Mouse (Mus musculus) layer of hippocampus, adult 11-12 months (tissue): ENCODE measurements around the gene 2410002F23Rik.
"Not testable (repeated sequence)": the region's sequence is repeated elsewhere in the genome, so short reads cannot be mapped to it uniquely, and the experiment has no call there.

Source experiments
- DNase-seq: peaks from one replicate; pipeline ENCODE4 v3.0.0; 2022; ENCODE audit warnings: low spot score

2410002F23Rik gene

DNA sequence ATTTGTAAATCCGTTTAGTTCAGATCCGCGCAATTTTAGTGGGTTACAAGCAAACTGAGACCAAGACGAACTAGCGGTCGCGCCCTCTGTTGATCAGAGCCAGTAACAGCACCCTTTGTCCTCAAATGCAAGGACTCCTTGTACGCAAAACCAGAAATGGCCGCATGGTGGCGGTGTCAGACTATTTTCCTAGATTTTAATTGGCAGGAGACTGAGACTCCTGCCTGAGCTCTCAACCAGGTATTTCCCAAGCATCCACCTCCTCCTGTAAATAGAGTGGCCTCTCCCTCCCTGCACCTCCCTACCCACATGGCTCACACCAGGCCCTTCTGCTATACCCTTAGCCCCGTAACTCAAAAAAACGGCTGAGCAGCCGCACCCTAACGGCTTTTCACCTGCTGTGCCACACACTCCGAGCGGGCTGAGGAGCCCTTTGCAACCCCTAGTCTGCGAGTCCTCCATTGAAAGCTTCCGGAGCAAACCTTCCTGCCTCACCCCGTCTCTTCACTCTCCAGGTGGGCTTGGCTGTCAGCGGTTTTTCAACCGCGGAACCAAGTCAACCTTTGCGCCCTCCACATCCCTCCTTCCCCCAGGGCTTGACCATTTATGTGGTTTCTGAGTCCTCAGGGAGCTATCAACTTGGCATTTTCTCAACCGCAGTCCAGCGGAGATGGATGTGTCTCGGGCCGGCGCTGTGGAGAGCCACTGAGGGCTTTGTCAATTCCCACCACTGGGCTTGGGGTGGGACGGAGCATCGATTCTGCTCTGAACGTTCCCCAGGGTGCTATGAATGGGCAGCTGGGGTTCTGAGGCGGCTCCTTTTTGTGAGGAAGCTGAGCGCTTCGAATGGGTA, 16.5 kb downstream of the 2410002F23Rik start:
- DNase-seq, result peak; percentile 97

- no peak for DNase-seq
These were observed 21.6 kb downstream of the 2410002F23Rik start for GRCm38 (mm10) chr7:44268117-44268516.

GRCm38 (mm10) chr7:44269397-44269796, 22.9 kb downstream of the 2410002F23Rik start:
- no peak for DNase-seq

DNA sequence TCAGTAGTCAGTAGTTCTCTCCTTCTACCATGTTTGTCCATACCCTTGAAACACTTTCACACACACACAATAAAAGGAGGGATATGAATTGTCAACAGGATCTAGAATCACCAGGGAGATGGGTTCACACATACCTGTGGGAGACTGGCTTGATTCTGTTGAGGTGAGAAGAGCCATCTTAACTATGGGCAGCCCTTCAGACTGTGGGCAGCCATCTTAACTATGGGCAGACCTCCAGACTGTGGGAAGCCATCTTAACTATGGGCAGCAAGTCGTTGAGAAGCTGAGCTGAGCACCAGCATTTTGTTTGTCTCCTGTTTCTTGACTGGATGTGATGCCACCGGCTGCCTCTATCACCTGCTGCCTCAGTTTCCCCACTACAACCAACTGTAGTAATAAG, 24.8 kb downstream of the 2410002F23Rik start:
- no peak for DNase-seq

DNA sequence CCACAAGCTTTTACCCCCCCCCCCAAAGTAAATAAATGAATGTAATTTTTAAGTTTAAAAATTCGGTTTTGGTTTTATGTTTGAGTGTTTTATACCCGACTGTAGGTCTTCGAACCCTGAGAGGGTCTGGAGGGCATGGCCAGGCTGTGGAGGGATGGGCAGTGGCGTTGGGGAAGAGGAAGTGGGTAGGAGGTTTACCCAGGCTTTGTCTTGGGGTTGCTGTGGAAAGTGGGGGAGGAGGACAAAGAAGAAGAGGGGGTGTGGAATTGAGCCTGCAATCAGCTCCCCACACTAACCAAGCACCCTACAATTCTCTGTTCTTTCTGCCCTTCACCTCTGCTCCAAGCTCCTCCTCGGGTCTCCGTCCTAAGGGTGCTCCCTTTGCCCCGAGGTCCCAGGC, 26.0 kb downstream of the 2410002F23Rik start:
- no peak for DNase-seq

DNA sequence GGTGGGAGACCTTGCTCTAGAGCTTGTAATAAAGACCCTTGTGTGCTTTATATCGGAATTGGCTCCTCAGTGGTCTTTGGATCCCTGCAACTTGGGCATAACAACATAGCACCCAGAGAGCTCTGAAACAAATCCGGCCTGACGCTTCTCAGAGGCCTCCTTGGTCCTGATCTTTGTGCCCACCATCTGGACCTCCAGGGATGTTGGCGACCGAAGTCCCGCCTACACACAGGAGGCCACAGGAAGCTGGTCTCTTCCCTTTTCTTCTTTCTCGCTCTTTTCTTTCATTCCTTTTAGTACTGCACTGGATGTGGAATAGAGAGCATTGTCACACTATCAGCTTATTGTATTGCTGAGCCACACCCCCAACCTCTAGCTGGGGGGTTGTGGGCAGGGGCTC, 26.9 kb downstream of the 2410002F23Rik start:
- no peak for DNase-seq

- DNase-seq, result no peak
These were observed 27.6 kb downstream of the 2410002F23Rik start for GRCm38 (mm10) chr7:44274096-44274495.

DNA sequence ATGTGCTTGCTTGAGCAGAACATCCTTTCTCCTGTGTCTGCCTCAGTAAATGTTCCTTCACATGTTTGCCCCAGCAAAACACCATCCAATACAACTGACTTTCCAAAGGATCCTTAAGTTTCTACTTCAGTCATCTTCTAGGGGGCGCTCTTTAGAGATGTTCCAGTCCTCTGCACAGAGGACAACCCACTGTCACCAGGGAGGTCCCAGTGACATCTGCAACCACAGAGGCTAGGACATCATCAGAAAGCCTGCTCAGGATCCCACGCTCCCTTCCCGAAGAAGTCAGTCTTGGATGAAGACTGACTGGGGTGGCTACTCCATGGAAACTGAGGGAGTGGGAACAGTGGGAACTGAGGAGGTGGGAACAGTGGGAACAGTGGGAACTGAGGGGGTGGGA, 29.0 kb downstream of the 2410002F23Rik start:
- DNase-seq, result no peak

GRCm38 (mm10) chr7:44276461-44277249, 30.1 kb downstream of the 2410002F23Rik start:
- no peak for DNase-seq

GRCm38 (mm10) chr7:44277250-44277622, 30.7 kb downstream of the 2410002F23Rik start:
- peak; percentile 79 for DNase-seq

- no peak for DNase-seq
These were observed 34.4 kb downstream of the 2410002F23Rik start for GRCm38 (mm10) chr7:44280959-44281358.

GRCm38 (mm10) chr7:44281586-44281985, 35.1 kb downstream of the 2410002F23Rik start:
- DNase-seq, result no peak

DNA sequence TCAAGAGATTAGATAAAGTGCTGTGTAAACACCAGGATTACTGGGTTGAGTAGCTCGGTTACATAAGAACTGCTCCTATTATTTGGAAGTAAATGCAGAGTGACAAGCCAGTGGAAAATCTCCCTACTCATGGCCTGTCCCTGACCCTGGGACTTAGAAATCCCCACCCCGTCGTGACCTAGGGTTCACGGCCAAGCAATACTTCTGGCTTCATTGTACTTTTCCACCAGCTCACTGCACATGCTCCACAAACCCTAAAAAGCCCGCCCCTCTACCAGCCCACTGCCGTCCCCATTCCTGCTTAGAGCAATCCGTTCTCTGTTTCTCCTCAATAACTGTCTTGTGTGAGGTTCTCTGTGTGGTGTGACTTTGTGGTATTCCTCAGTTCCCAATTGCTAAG, 41.2 kb downstream of the 2410002F23Rik start:
- no peak for DNase-seq

DNA sequence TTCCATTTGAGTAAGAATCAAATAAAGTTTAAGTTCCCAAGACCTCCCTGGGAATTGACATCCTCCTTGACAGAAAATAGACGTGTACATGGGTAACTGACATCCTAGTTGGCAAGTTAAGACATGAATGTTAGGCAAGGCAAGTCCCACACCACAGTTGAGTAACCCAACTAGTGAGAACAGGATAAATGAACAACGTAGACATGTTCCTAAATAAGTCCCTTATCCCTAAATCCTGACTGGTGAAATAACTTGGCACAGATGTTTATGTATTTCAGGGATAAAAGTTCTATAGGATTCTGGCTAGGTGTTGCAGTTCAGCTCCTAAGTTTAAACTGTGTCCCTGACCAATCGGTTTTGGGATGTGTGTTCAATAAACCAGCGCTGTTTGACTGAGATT, 44.5 kb downstream of the 2410002F23Rik start:
- DNase-seq, result no peak

GRCm38 (mm10) chr7:44291418-44291817, 44.9 kb downstream of the 2410002F23Rik start:
- no peak for DNase-seq

DNA sequence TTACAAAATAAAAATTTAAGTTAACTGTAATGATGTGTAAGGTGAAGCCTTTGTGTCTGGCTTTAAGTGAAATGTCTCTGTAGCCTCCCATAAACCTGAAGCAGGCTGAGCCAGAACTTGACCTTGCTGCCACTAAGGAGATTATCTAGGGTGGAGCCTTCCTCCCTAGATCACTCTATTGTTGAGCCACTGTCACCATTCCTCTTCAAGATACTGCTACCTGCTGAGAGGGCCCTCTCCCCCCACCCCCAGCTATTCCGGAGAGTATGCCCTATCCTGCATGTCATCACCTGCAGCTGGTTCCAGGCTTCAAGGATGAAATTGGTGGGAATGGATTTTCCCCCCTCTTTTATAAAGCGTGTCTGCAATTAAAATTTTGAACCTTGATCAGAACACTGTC, 51.0 kb downstream of the 2410002F23Rik start:
- DNase-seq, result not testable (repeated sequence)
